Mouse (Mus musculus): ENCODE results near the gene Zc3h12a.

Gene Zc3h12a

GRCm38 (mm10) chr4:125144627-125145026, 17.0 kb upstream of the Zc3h12a start:
- no peak for DNase-seq (ENCODE audit: low read depth, low spot score)

- no peak for DNase-seq (ENCODE audit: low read depth, low spot score)
Measured at GRCm38 (mm10) chr4:125144211-125144610, 16.6 kb upstream of the Zc3h12a start.

GRCm38 (mm10) chr4:125138321-125138720, 10.7 kb upstream of the Zc3h12a start:
- DNase-seq (ENCODE audit: low read depth, low spot score), result no peak

GRCm38 (mm10) chr4:125136303-125136888, 8.8 kb upstream of the Zc3h12a start:
- DNase-seq (ENCODE audit: low read depth, low spot score), result no peak

GRCm38 (mm10) chr4:125135076-125135855, 7.6 kb upstream of the Zc3h12a start:
- no peak for DNase-seq (ENCODE audit: low read depth, low spot score)

GRCm38 (mm10) chr4:125134631-125135030, 7.0 kb upstream of the Zc3h12a start:
- no peak for DNase-seq (ENCODE audit: low read depth, low spot score)

GRCm38 (mm10) chr4:125134192-125134591, 6.6 kb upstream of the Zc3h12a start:
- no peak for DNase-seq (ENCODE audit: low read depth, low spot score)

- peak; percentile 63 for DNase-seq (ENCODE audit: low read depth, low spot score)
Measured at GRCm38 (mm10) chr4:125132394-125132793, 4.8 kb upstream of the Zc3h12a start.

GRCm38 (mm10) chr4:125131493-125131892, 3.9 kb upstream of the Zc3h12a start:
- DNase-seq (ENCODE audit: low read depth, low spot score), result no peak

- no peak for DNase-seq (ENCODE audit: low read depth, low spot score)
Measured at GRCm38 (mm10) chr4:125126761-125127160, 879 bp downstream of the Zc3h12a start.

- no peak for DNase-seq (ENCODE audit: low read depth, low spot score)
Measured at GRCm38 (mm10) chr4:125126186-125126585, 1.5 kb downstream of the Zc3h12a start.

GRCm38 (mm10) chr4:125125361-125125921, 2.2 kb downstream of the Zc3h12a start:
- no peak for DNase-seq (ENCODE audit: low read depth, low spot score)

GRCm38 (mm10) chr4:125124424-125125209, 3.0 kb downstream of the Zc3h12a start:
- DNase-seq (ENCODE audit: low read depth, low spot score), result no peak

- no peak for DNase-seq (ENCODE audit: low read depth, low spot score)
Measured at GRCm38 (mm10) chr4:125123279-125123671, 4.4 kb downstream of the Zc3h12a start.

GRCm38 (mm10) chr4:125122431-125123278, 5.0 kb downstream of the Zc3h12a start:
- no peak for DNase-seq (ENCODE audit: low read depth, low spot score)

GRCm38 (mm10) chr4:125119721-125120120, 7.9 kb downstream of the Zc3h12a start:
- no peak for DNase-seq (ENCODE audit: low read depth, low spot score)

- no peak for DNase-seq (ENCODE audit: low read depth, low spot score)
Measured at GRCm38 (mm10) chr4:125119070-125119469, 8.6 kb downstream of the Zc3h12a start.

GRCm38 (mm10) chr4:125117902-125118320, 9.7 kb downstream of the Zc3h12a start:
- no peak for DNase-seq (ENCODE audit: low read depth, low spot score)

GRCm38 (mm10) chr4:125116929-125117328, 10.7 kb downstream of the Zc3h12a start:
- no peak for DNase-seq (ENCODE audit: low read depth, low spot score)

GRCm38 (mm10) chr4:125116090-125116861, 11.4 kb downstream of the Zc3h12a start:
- no peak for DNase-seq (ENCODE audit: low read depth, low spot score)

All from embryo, embryonic 11.5 days (tissue).